Mouse (Mus musculus) kidney, adult 2 months (tissue): ENCODE results near the gene Ndufv1. TPM values are rescaled to one million over a fixed set of nuclear protein-coding genes. Genes with fewer than 3 reads are reported as not detected.
A peak's percentile ranks its signal among the peaks of the same experiment; 100 is the strongest.

ENCODE experiments used
- DNase-seq: peaks from one replicate; pipeline ENCODE4 v3.0.0; 2021
- H3K27ac ChIP-seq: fragments of 200-500 bp; 2 replicates; pipeline ENCODE4 v1.5.1; 2012; ENCODE audit warnings: low read depth, low read length, control low read depth, inconsistent platforms; ENCODE audit not compliant: insufficient read depth
- H3K27me3 ChIP-seq: fragments of 200-500 bp; replicated peaks from 2 replicates; pipeline ENCODE4 v1.6.1; 2012; ENCODE audit warnings: mild to moderate bottlenecking, moderate library complexity, low read length, inconsistent platforms; ENCODE audit not compliant: control insufficient read depth, insufficient read depth
- H3K36me3 ChIP-seq: fragments of 200-500 bp; 2 replicates; pipeline ENCODE4 v1.6.1; 2012; ENCODE audit warnings: mild to moderate bottlenecking, moderate library complexity, low read length, inconsistent platforms; ENCODE audit not compliant: control insufficient read depth, insufficient read depth
- H3K4me1 ChIP-seq: fragments of 200-500 bp; 2 replicates; pipeline ENCODE4 v1.6.1; 2011; ENCODE audit warnings: low read length; ENCODE audit not compliant: control insufficient read depth, insufficient read depth
- H3K4me3 ChIP-seq: fragments of 200-500 bp; 2 replicates; pipeline ENCODE4 v1.5.1; 2011; ENCODE audit warnings: mild to moderate bottlenecking, low read depth, low read length, control low read depth; ENCODE audit not compliant: insufficient read depth
- CTCF ChIP-seq: fragments of 200-500 bp; conservative IDR thresholded peaks from 2 replicates; pipeline ENCODE4 v1.5.1; 2011; ENCODE audit warnings: low read depth, mild to moderate bottlenecking, control low read depth, low read length, moderate library complexity, mixed read lengths; ENCODE audit not compliant: insufficient read depth, insufficient read length
- POLR2A ChIP-seq: fragments of 200-500 bp; IDR thresholded peaks from one replicate; pipeline ENCODE4 v1.6.1; 2011; ENCODE audit warnings: low read depth, low read length, control low read depth
- WGBS: fragments of 180-500 bp; shearing (Covaris S2); methylation state at CpG from one replicate; pipeline ENCODE4 v1.1.7; 2018; 5-methylcytosine and 5-hydroxymethylcytosine counted together
- polyA plus RNA-seq: library from polyadenylated mRNA; depleted of rRNA; stranded (reverse); fragments of >200 nt; gene quantifications from 2 replicates; pipeline ENCODE4 v1.2.3, GENCODE M21; 2012

The Ndufv1 gene
- polyA plus RNA-seq, 1 experiment, result 532 TPM

- peak; percentile 36; the same call in 1 of the 2 replicates for TF ChIP-seq CTCF
- TF ChIP-seq POLR2A, result no peak
- WGBS, result 84% methylated on average over 4 of the region's 4 CpGs
- H3K27ac ChIP-seq, result no peak overlapping the region
- DNase-seq, result peak; percentile 57
- H3K36me3 ChIP-seq, result no peaks in the 10 kb centered on the region; the same call in 1 of the 2 replicates
- peaks cover 18% of the 10 kb centered on the region for H3K4me1 ChIP-seq
- peak overlapping the region; percentile 51 for H3K4me3 ChIP-seq
- no peaks in the 10 kb centered on the region for H3K27me3 ChIP-seq
Measured at GRCm38 (mm10) chr19:3988750-3989149, 23.9 kb downstream of the Ndufv1 start.

GRCm38 (mm10) chr19:3988066-3988465 lies 24.5 kb downstream of the Ndufv1 start:
- no peaks in the 10 kb centered on the region for H3K27me3 ChIP-seq
- peaks cover 18% of the 10 kb centered on the region for H3K4me1 ChIP-seq
- H3K27ac ChIP-seq, result peak overlapping the region; percentile 94; the same call in 1 of the 2 replicates
- peak; percentile 58 for DNase-seq
- peak overlapping the region; percentile 51 for H3K4me3 ChIP-seq
- TF ChIP-seq POLR2A, result no peak
- TF ChIP-seq CTCF, result no peak
- H3K36me3 ChIP-seq, result no peaks in the 10 kb centered on the region; the same call in 1 of the 2 replicates
- 73% methylated on average over 14 of the region's 14 CpGs for WGBS

GRCm38 (mm10) chr19:3986334-3986733 lies 26.3 kb downstream of the Ndufv1 start, which contains the start of gene Acy3:
TSS of gene Acy3 (plus strand) at chr19:3986570.
- Histone ChIP-seq H3K27ac (peak within 1 kb of the TSS; percentile 94), H3K4me1 (peaks cover 18% of the 10 kb centered on the region), H3K4me3 (peak within 1 kb of the TSS; percentile 51), H3K27me3 (no peaks in the 10 kb centered on the region), H3K36me3 (no peaks in the 10 kb centered on the region; the same call in 1 of the 2 replicates)
- 3% methylated on average over 8 of the region's 8 CpGs for WGBS
- peak; percentile 98 for DNase-seq
- no peak for TF ChIP-seq CTCF
- peak; percentile 99 for TF ChIP-seq POLR2A

GRCm38 (mm10) chr19:3985261-3985681 lies 27.3 kb downstream of the Ndufv1 start:
- no peaks in the 10 kb centered on the region for H3K27me3 ChIP-seq
- DNase-seq, result peak; percentile 95

DNA sequence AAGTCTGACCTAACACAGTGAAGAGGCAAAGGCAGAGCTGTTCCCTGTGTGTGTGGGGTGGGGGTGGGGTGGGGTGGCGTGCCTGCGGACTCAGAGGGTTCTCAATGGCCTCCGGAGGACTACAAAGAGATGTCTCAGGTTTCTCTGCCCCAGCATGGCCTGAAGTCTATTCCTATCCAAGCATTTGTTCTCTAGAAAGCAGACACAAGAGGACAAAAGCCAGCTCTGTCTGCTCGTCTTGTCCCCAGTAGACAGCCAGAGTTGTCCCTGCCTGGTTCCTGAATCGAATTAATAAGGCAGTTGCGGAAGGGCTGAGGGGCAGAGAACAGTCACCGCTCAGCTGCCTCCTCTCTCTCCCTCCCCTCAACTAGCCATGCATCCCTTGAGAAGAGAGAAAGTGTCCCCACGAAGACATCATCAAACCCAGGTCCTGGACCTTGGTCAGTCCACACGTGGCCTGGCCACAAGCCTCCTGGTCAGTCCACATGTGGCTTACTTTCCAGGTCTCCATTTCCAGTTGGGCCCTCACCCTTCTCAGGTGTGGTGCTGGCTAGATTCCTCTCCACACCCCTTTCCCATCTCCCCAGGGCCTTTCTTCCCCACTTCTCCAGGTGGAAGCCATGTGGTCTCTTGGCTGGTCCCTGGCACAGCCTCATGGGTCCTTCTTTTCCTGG lies 28.9 kb downstream of the Ndufv1 start:
- Histone ChIP-seq H3K36me3 (no peaks in the 10 kb centered on the region; the same call in 1 of the 2 replicates), H3K4me3 (no peak overlapping the region), H3K27me3 (no peaks in the 10 kb centered on the region), H3K4me1 (peaks cover 18% of the 10 kb centered on the region), H3K27ac (peak overlapping the region; percentile 92; the same call in 1 of the 2 replicates)
- peak; percentile 67 for DNase-seq
- no peak for TF ChIP-seq CTCF
- no peak for TF ChIP-seq POLR2A
- 68% methylated on average over 9 of the region's 9 CpGs for WGBS

More at GRCm38 (mm10) chr19:3985261-3985681, 27.3 kb downstream of the Ndufv1 start:
- WGBS, result 13% methylated on average over 8 of the region's 8 CpGs
- Histone ChIP-seq H3K4me3 (no peak overlapping the region), H3K36me3 (no peaks in the 10 kb centered on the region; the same call in 1 of the 2 replicates), H3K4me1 (peaks cover 18% of the 10 kb centered on the region), H3K27ac (peak overlapping the region; percentile 92)
- no peak for TF ChIP-seq CTCF
- peak; percentile 4 for TF ChIP-seq POLR2A

DNA sequence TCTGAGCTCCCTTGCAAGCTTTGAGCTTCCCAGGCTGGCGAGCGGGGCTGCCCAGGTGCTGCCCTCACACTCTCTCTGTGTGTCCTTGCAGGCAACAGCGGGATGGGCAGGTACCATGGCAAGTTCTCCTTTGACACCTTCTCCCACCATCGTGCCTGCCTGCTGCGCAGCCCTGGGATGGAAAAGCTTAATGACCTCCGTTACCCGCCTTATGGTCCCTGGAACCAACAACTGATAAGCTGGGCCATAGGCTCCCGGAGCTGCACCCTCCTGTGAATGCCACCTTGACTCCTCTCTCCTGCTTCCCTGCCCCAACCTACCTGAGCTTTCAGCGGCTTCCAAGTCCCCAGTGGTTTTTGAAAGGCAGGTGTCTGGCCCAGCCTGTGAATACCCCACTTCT lies 31.7 kb downstream of the Ndufv1 start:
- Histone ChIP-seq H3K36me3 (no peaks in the 10 kb centered on the region), H3K27ac (no peak overlapping the region), H3K4me3 (no peak overlapping the region), H3K27me3 (no peaks in the 10 kb centered on the region), H3K4me1 (peaks cover 16% of the 10 kb centered on the region)
- TF ChIP-seq POLR2A (no peak), CTCF (no peak)
- 81% methylated on average over 9 of the region's 9 CpGs for WGBS
- DNase-seq, result no peak

DNA sequence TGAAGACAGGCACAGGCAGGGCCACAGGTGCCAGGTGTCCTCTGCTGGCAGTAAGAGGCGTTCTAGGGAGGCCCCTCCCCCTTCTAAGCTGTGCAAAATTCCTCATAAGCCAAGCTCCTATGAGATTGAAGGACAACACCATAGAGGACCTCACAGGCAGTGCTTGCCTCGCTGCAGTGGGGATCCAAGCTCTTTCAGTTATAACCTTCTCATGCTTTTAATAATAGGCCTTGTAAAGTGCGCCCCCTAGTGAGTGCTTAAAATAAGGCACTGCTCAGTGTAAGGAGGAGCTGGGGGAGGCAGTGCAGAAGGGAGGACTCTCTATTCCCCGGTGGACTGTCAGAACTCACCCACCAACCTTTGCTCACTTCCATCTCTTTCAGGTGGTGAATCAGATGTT lies 32.3 kb downstream of the Ndufv1 start:
- peak; percentile 75 for TF ChIP-seq CTCF
- no peak for TF ChIP-seq POLR2A
- Histone ChIP-seq H3K27ac (no peak overlapping the region), H3K27me3 (no peaks in the 10 kb centered on the region), H3K4me1 (peaks cover 11% of the 10 kb centered on the region), H3K4me3 (no peak overlapping the region), H3K36me3 (no peaks in the 10 kb centered on the region)
- peak; percentile 90 for DNase-seq
- 6% methylated on average over 4 of the region's 4 CpGs for WGBS
